Mouse (Mus musculus): ENCODE data around the gene Farp2.
A peak's percentile ranks its signal among the peaks of the same experiment; 100 is the strongest.
"Not testable (repeated sequence)": the region's sequence is repeated elsewhere in the genome, so short reads cannot be mapped to it uniquely, and the experiment has no call there.

The Farp2 gene

GRCm38 (mm10) chr1:93635091-93635579 is 123.3 kb downstream of the Farp2 start:
- no peak for DNase-seq (ENCODE audit: low read depth, low spot score)

- peak; percentile 97 for DNase-seq (ENCODE audit: low read depth, low spot score)
Observed at GRCm38 (mm10) chr1:93635580-93636192, 123.8 kb downstream of the Farp2 start.

GRCm38 (mm10) chr1:93636211-93636897 is 124.5 kb downstream of the Farp2 start:
- DNase-seq (ENCODE audit: low read depth, low spot score) = no peak

GRCm38 (mm10) chr1:93641978-93642377 is 130.1 kb downstream of the Farp2 start:
- DNase-seq (ENCODE audit: low read depth, low spot score) = no peak

GRCm38 (mm10) chr1:93642692-93643091 is 130.8 kb downstream of the Farp2 start:
- no peak for DNase-seq (ENCODE audit: low read depth, low spot score)

- no peak for DNase-seq (ENCODE audit: low read depth, low spot score)
Observed at GRCm38 (mm10) chr1:93649604-93650172, 137.8 kb downstream of the Farp2 start.

GRCm38 (mm10) chr1:93654275-93654674 is 142.4 kb downstream of the Farp2 start:
- DNase-seq (ENCODE audit: low read depth, low spot score) = no peak

GRCm38 (mm10) chr1:93654798-93655197 is 142.9 kb downstream of the Farp2 start:
- DNase-seq (ENCODE audit: low read depth, low spot score) = no peak

GRCm38 (mm10) chr1:93656325-93657024 is 144.6 kb downstream of the Farp2 start:
- DNase-seq (ENCODE audit: low read depth, low spot score) = no peak

GRCm38 (mm10) chr1:93657025-93657360 is 145.1 kb downstream of the Farp2 start:
- no peak for DNase-seq (ENCODE audit: low read depth, low spot score)

GRCm38 (mm10) chr1:93658559-93658958 is 146.7 kb downstream of the Farp2 start, which contains the start of gene Stk25:
Gene Stk25 (minus strand): TSS chr1:93658659.
- DNase-seq (ENCODE audit: low read depth, low spot score) = not testable (repeated sequence)

GRCm38 (mm10) chr1:93667760-93668400 is 156.0 kb downstream of the Farp2 start:
- DNase-seq (ENCODE audit: low read depth, low spot score) = no peak

GRCm38 (mm10) chr1:93668791-93669548 is 157.1 kb downstream of the Farp2 start:
- DNase-seq (ENCODE audit: low read depth, low spot score) = peak; percentile 68

- peak; percentile 38 for DNase-seq (ENCODE audit: low read depth, low spot score)
Observed at GRCm38 (mm10) chr1:93669941-93670340, 158.1 kb downstream of the Farp2 start.
